Mouse (Mus musculus): ENCODE data around the gene Gemin6.

Gemin6 gene

GRCm38 (mm10) chr17:80221890-80222628 is 2.2 kb upstream of the Gemin6 start:
- TF ChIP-seq GATA4 (IDR thresholded peaks at IDR 0.05; ENCODE audit: insufficient replicate concordance, low read length) = no peak

- no peak for TF ChIP-seq GATA4 (IDR thresholded peaks at IDR 0.05; ENCODE audit: insufficient replicate concordance, low read length)
Measured at GRCm38 (mm10) chr17:80223829-80224228, 412 bp upstream of the Gemin6 start.

- no peak for TF ChIP-seq GATA4 (IDR thresholded peaks at IDR 0.05; ENCODE audit: insufficient replicate concordance, low read length)
Measured at GRCm38 (mm10) chr17:80229396-80229795, 5.2 kb downstream of the Gemin6 start.

- no peak for TF ChIP-seq GATA4 (IDR thresholded peaks at IDR 0.05; ENCODE audit: insufficient replicate concordance, low read length)
Measured at GRCm38 (mm10) chr17:80233844-80234243, 9.6 kb downstream of the Gemin6 start.

- TF ChIP-seq GATA4 (IDR thresholded peaks at IDR 0.05; ENCODE audit: insufficient replicate concordance, low read length) = no peak
Measured at GRCm38 (mm10) chr17:80234376-80234775, 10.1 kb downstream of the Gemin6 start.

- TF ChIP-seq GATA4 (IDR thresholded peaks at IDR 0.05; ENCODE audit: insufficient replicate concordance, low read length) = no peak
Measured at GRCm38 (mm10) chr17:80235477-80235876, 11.2 kb downstream of the Gemin6 start.

- no peak for TF ChIP-seq GATA4 (IDR thresholded peaks at IDR 0.05; ENCODE audit: insufficient replicate concordance, low read length)
Measured at GRCm38 (mm10) chr17:80236805-80237204, 12.6 kb downstream of the Gemin6 start.

GRCm38 (mm10) chr17:80237475-80237874 is 13.2 kb downstream of the Gemin6 start:
- TF ChIP-seq GATA4 (IDR thresholded peaks at IDR 0.05; ENCODE audit: insufficient replicate concordance, low read length) = no peak

GRCm38 (mm10) chr17:80241594-80241993 is 17.4 kb downstream of the Gemin6 start:
- TF ChIP-seq GATA4 (IDR thresholded peaks at IDR 0.05; ENCODE audit: insufficient replicate concordance, low read length) = no peak

GRCm38 (mm10) chr17:80243116-80243515 is 18.9 kb downstream of the Gemin6 start:
- TF ChIP-seq GATA4 (IDR thresholded peaks at IDR 0.05; ENCODE audit: insufficient replicate concordance, low read length) = no peak

GRCm38 (mm10) chr17:80252757-80253525 is 28.7 kb downstream of the Gemin6 start:
- peak; percentile 92 for TF ChIP-seq GATA4 (IDR thresholded peaks at IDR 0.05; ENCODE audit: insufficient replicate concordance, low read length)

GRCm38 (mm10) chr17:80254421-80254820 is 30.2 kb downstream of the Gemin6 start:
- no peak for TF ChIP-seq GATA4 (IDR thresholded peaks at IDR 0.05; ENCODE audit: insufficient replicate concordance, low read length)

- TF ChIP-seq GATA4 (IDR thresholded peaks at IDR 0.05; ENCODE audit: insufficient replicate concordance, low read length) = peak; percentile 76; the same call in 1 of the 2 replicates
Measured at GRCm38 (mm10) chr17:80255208-80255607, 31.0 kb downstream of the Gemin6 start.

- no peak for TF ChIP-seq GATA4 (IDR thresholded peaks at IDR 0.05; ENCODE audit: insufficient replicate concordance, low read length)
Measured at GRCm38 (mm10) chr17:80267065-80267464, 42.8 kb downstream of the Gemin6 start.

GRCm38 (mm10) chr17:80268151-80268550 is 43.9 kb downstream of the Gemin6 start:
- no peak for TF ChIP-seq GATA4 (IDR thresholded peaks at IDR 0.05; ENCODE audit: insufficient replicate concordance, low read length)
